Mouse (Mus musculus): Measurements from ENCODE around the gene Pga5. TPM values are rescaled to one million over a fixed set of nuclear protein-coding genes. Genes with fewer than 3 reads are reported as not detected.

Gene Pga5
- polyA plus RNA-seq, 1 experiment from 2014 or later: not detected

Other genes starting within 250 kb of the Pga5 start
- 0.69 and 0.73 TPM in 2 replicates for gene Lrrc10b, start 220.6 kb downstream of the Pga5 start, polyA plus RNA-seq (2015; fragmentation: Nextera tagmentation; extraction: Ambion mirVana)
- gene Ppp1r32, start 195.1 kb downstream of the Pga5 start, polyA plus RNA-seq (2015; fragmentation: Nextera tagmentation; extraction: Ambion mirVana): not detected in 2 replicates
- gene Cpsf7, start 152.8 kb downstream of the Pga5 start, polyA plus RNA-seq (2015; fragmentation: Nextera tagmentation; extraction: Ambion mirVana): 48.0 and 49.6 TPM in 2 replicates
- gene Sdhaf2, start 151.9 kb downstream of the Pga5 start, polyA plus RNA-seq (2015; fragmentation: Nextera tagmentation; extraction: Ambion mirVana): 59.4 and 61.4 TPM in 2 replicates
- gene Tmem216, start 121.8 kb downstream of the Pga5 start, polyA plus RNA-seq (2015; fragmentation: Nextera tagmentation; extraction: Ambion mirVana): 47.1 and 51.6 TPM in 2 replicates
- 16.6 and 16.7 TPM in 2 replicates for gene Cyb561a3, start 100.9 kb downstream of the Pga5 start, polyA plus RNA-seq (2015; fragmentation: Nextera tagmentation; extraction: Ambion mirVana)
- gene Tmem138, start 100.7 kb downstream of the Pga5 start, polyA plus RNA-seq (2015; fragmentation: Nextera tagmentation; extraction: Ambion mirVana): 43.2 and 46.9 TPM in 2 replicates
- 338 and 368 TPM in 2 replicates for gene Ddb1, start 72.7 kb downstream of the Pga5 start, polyA plus RNA-seq (2015; fragmentation: Nextera tagmentation; extraction: Ambion mirVana)
- gene Tkfc, start 72.4 kb downstream of the Pga5 start, polyA plus RNA-seq (2015; fragmentation: Nextera tagmentation; extraction: Ambion mirVana): 32.3 and 38.7 TPM in 2 replicates
- 3.0 and 3.2 TPM in 2 replicates for gene Vwce, start 43.9 kb downstream of the Pga5 start, polyA plus RNA-seq (2015; fragmentation: Nextera tagmentation; extraction: Ambion mirVana)
- 29.7 and 31.7 TPM in 2 replicates for gene Vps37c, start 10.7 kb upstream of the Pga5 start, polyA plus RNA-seq (2015; fragmentation: Nextera tagmentation; extraction: Ambion mirVana)
- 0.34 and 0.82 TPM in 2 replicates for gene Cd5, start 60.9 kb upstream of the Pga5 start, polyA plus RNA-seq (2015; fragmentation: Nextera tagmentation; extraction: Ambion mirVana)
- gene Cd6, start 152.0 kb upstream of the Pga5 start, polyA plus RNA-seq (2015; fragmentation: Nextera tagmentation; extraction: Ambion mirVana): 0.26 TPM in 1 of 2 replicates, not detected in the other
- gene Slc15a3, start 161.7 kb upstream of the Pga5 start, polyA plus RNA-seq (2015; fragmentation: Nextera tagmentation; extraction: Ambion mirVana): 0.31 and 0.39 TPM in 2 replicates
- gene Tmem132a, start 191.9 kb upstream of the Pga5 start, polyA plus RNA-seq (2015; fragmentation: Nextera tagmentation; extraction: Ambion mirVana): 77.5 and 89.7 TPM in 2 replicates
- gene Tmem109, start 203.9 kb upstream of the Pga5 start, polyA plus RNA-seq (2015; fragmentation: Nextera tagmentation; extraction: Ambion mirVana): 93.6 and 105 TPM in 2 replicates
- 48.1 and 49.4 TPM in 2 replicates for gene Prpf19, start 217.2 kb upstream of the Pga5 start, polyA plus RNA-seq (2015; fragmentation: Nextera tagmentation; extraction: Ambion mirVana)
- not detected in 2 replicates for gene Zp1, start 242.6 kb upstream of the Pga5 start, polyA plus RNA-seq (2015; fragmentation: Nextera tagmentation; extraction: Ambion mirVana)